Mouse (Mus musculus): Measurements from ENCODE around the gene Uqcrfs1. TPM values are rescaled to one million over a fixed set of nuclear protein-coding genes. Genes with fewer than 3 reads are reported as not detected.

Uqcrfs1 gene
- polyA plus RNA-seq, 2 experiments, result 85.4 to 178 TPM

- Histone ChIP-seq H3K9me3 (ENCODE audit: control insufficient read depth, low read length) (no peaks in the 10 kb centered on the region), H3K9ac (replicated peaks) (no peak overlapping the region), H3K36me3 (replicated peaks; ENCODE audit: control insufficient read depth, insufficient read depth, low read depth) (no peaks in the 10 kb centered on the region), H3K4me1 (replicated peaks; ENCODE audit: control insufficient read depth in 2 of 2, insufficient read depth in 2 of 2, low read length in 1 of 2) (no peaks in the 10 kb centered on the region), H3K4me3 (ENCODE audit: insufficient read depth in 1 of 2, low read depth in 2 of 2, low read length in 2 of 2) (no peak overlapping the region), H3K27ac (no peak overlapping the region), H3K27me3 (ENCODE audit: control insufficient read depth, insufficient read depth, low read length) (no peaks in the 10 kb centered on the region), H3K4me2 (ENCODE audit: low read depth) (no peak overlapping the region)
- WGBS (ENCODE audit: insufficient replicate concordance), result 51% methylated on average over 4 of the region's 4 CpGs
- DNase-seq (ENCODE audit: low read depth in 3 of 3, low spot score in 3 of 3), result no peak
- no peak for ATAC-seq (ENCODE audit: insufficient read depth)
- no peak for TF ChIP-seq CTCF (IDR thresholded peaks at IDR 0.05; ENCODE audit: low read depth)
- TF ChIP-seq EP300 (IDR thresholded peaks at IDR 0.05; ENCODE audit: low read depth), result no peak
Observed at GRCm38 (mm10) chr13:30572971-30573370, 27.8 kb upstream of the Uqcrfs1 start.

GRCm38 (mm10) chr13:30570182-30570581 is 25.0 kb upstream of the Uqcrfs1 start:
- H3K9me3 ChIP-seq (ENCODE audit: control insufficient read depth, low read length), result no peaks in the 10 kb centered on the region
- no peaks in the 10 kb centered on the region for H3K27me3 ChIP-seq (ENCODE audit: control insufficient read depth, insufficient read depth, low read length)
- no peaks in the 10 kb centered on the region for H3K4me1 ChIP-seq (replicated peaks; ENCODE audit: control insufficient read depth in 2 of 2, insufficient read depth in 2 of 2, low read length in 1 of 2)
- WGBS (ENCODE audit: insufficient replicate concordance), result 57% methylated on average over 1 of the region's 1 CpGs
- H3K9ac ChIP-seq (replicated peaks), result no peak overlapping the region
- no peak for ATAC-seq (ENCODE audit: insufficient read depth)
- DNase-seq (ENCODE audit: low read depth in 3 of 3, low spot score in 3 of 3), result no peak
- H3K4me2 ChIP-seq (ENCODE audit: low read depth), result no peak overlapping the region
- TF ChIP-seq EP300 (IDR thresholded peaks at IDR 0.05; ENCODE audit: low read depth) (no peak), CTCF (IDR thresholded peaks at IDR 0.05; ENCODE audit: low read depth) (no peak)
- H3K36me3 ChIP-seq (replicated peaks; ENCODE audit: control insufficient read depth, insufficient read depth, low read depth), result no peaks in the 10 kb centered on the region
- H3K27ac ChIP-seq, result no peak overlapping the region
- H3K4me3 ChIP-seq (ENCODE audit: insufficient read depth in 1 of 2, low read depth in 2 of 2, low read length in 2 of 2), result no peak overlapping the region

GRCm38 (mm10) chr13:30567571-30567970 is 22.4 kb upstream of the Uqcrfs1 start:
- H3K4me1 ChIP-seq (replicated peaks; ENCODE audit: control insufficient read depth in 2 of 2, insufficient read depth in 2 of 2, low read length in 1 of 2), result no peaks in the 10 kb centered on the region
- TF ChIP-seq EP300 (IDR thresholded peaks at IDR 0.05; ENCODE audit: low read depth) (no peak), CTCF (IDR thresholded peaks at IDR 0.05; ENCODE audit: low read depth) (no peak)
- no peak overlapping the region for H3K9ac ChIP-seq (replicated peaks)
- no peaks in the 10 kb centered on the region for H3K36me3 ChIP-seq (replicated peaks; ENCODE audit: control insufficient read depth, insufficient read depth, low read depth)
- WGBS (ENCODE audit: insufficient replicate concordance), result 69% methylated on average over 6 of the region's 7 CpGs
- no peaks in the 10 kb centered on the region for H3K9me3 ChIP-seq (ENCODE audit: control insufficient read depth, low read length)
- H3K4me3 ChIP-seq (ENCODE audit: insufficient read depth in 1 of 2, low read depth in 2 of 2, low read length in 2 of 2), result no peak overlapping the region
- no peak overlapping the region for H3K27ac ChIP-seq
- no peak for DNase-seq (ENCODE audit: low read depth in 3 of 3, low spot score in 3 of 3)
- no peak overlapping the region for H3K4me2 ChIP-seq (ENCODE audit: low read depth)
- no peak for ATAC-seq (ENCODE audit: insufficient read depth)
- no peaks in the 10 kb centered on the region for H3K27me3 ChIP-seq (ENCODE audit: control insufficient read depth, insufficient read depth, low read length)

- Histone ChIP-seq H3K27me3 (ENCODE audit: control insufficient read depth, insufficient read depth, low read length) (no peaks in the 10 kb centered on the region), H3K36me3 (replicated peaks; ENCODE audit: control insufficient read depth, insufficient read depth, low read depth) (no peaks in the 10 kb centered on the region), H3K9me3 (ENCODE audit: control insufficient read depth, low read length) (no peaks in the 10 kb centered on the region), H3K9ac (replicated peaks) (no peak overlapping the region), H3K4me3 (ENCODE audit: insufficient read depth in 1 of 2, low read depth in 2 of 2, low read length in 2 of 2) (no peak overlapping the region), H3K4me2 (ENCODE audit: low read depth) (no peak overlapping the region), H3K27ac (no peak overlapping the region), H3K4me1 (replicated peaks; ENCODE audit: control insufficient read depth in 2 of 2, insufficient read depth in 2 of 2, low read length in 1 of 2) (no peaks in the 10 kb centered on the region)
- DNase-seq (ENCODE audit: low read depth in 3 of 3, low spot score in 3 of 3), result no peak
- ATAC-seq (ENCODE audit: insufficient read depth), result no peak
- WGBS (ENCODE audit: insufficient replicate concordance), result 39% methylated on average over 8 of the region's 8 CpGs
- TF ChIP-seq CTCF (IDR thresholded peaks at IDR 0.05; ENCODE audit: low read depth) (peak; percentile 54), EP300 (IDR thresholded peaks at IDR 0.05; ENCODE audit: low read depth) (no peak)
Observed at GRCm38 (mm10) chr13:30566767-30567166, 21.6 kb upstream of the Uqcrfs1 start.

GRCm38 (mm10) chr13:30560603-30561002 is 15.4 kb upstream of the Uqcrfs1 start:
- no peak for TF ChIP-seq EP300 (IDR thresholded peaks at IDR 0.05; ENCODE audit: low read depth)
- TF ChIP-seq CTCF (IDR thresholded peaks at IDR 0.05; ENCODE audit: low read depth), result no peak
- H3K4me1 ChIP-seq (replicated peaks; ENCODE audit: control insufficient read depth in 2 of 2, insufficient read depth in 2 of 2, low read length in 1 of 2), result no peaks in the 10 kb centered on the region
- ATAC-seq (ENCODE audit: insufficient read depth) (no peak), DNase-seq (ENCODE audit: low read depth in 3 of 3, low spot score in 3 of 3) (no peak)
- no peak overlapping the region for H3K9ac ChIP-seq (replicated peaks)
- H3K27me3 ChIP-seq (ENCODE audit: control insufficient read depth, insufficient read depth, low read length), result no peaks in the 10 kb centered on the region
- no peak overlapping the region for H3K27ac ChIP-seq
- WGBS (ENCODE audit: insufficient replicate concordance), result 50% methylated on average over 1 of the region's 1 CpGs
- H3K4me3 ChIP-seq (ENCODE audit: insufficient read depth in 1 of 2, low read depth in 2 of 2, low read length in 2 of 2), result no peak overlapping the region
- no peaks in the 10 kb centered on the region for H3K36me3 ChIP-seq (replicated peaks; ENCODE audit: control insufficient read depth, insufficient read depth, low read depth)
- H3K9me3 ChIP-seq (ENCODE audit: control insufficient read depth, low read length), result no peaks in the 10 kb centered on the region
- H3K4me2 ChIP-seq (ENCODE audit: low read depth), result no peak overlapping the region

Measured in liver, embryonic 14.5 days (tissue).